Mouse (Mus musculus) heart, adult 9 months (tissue): ENCODE measurements at regions not wholly inside any gene's neighbourhood (a gene's known extent, or its start where the extent isn't known, plus 50 kb on each side); places are given as distances from the start of the nearest gene placed in this dataset.
A peak's percentile ranks its signal among the peaks of the same experiment; 100 is the strongest.

Experiments used
- DNase-seq, 2 experiments: peaks; one replicate each; pipeline ENCODE4 v3.0.0; 2022; ENCODE audit warnings: low spot score in 2 of 2

DNA sequence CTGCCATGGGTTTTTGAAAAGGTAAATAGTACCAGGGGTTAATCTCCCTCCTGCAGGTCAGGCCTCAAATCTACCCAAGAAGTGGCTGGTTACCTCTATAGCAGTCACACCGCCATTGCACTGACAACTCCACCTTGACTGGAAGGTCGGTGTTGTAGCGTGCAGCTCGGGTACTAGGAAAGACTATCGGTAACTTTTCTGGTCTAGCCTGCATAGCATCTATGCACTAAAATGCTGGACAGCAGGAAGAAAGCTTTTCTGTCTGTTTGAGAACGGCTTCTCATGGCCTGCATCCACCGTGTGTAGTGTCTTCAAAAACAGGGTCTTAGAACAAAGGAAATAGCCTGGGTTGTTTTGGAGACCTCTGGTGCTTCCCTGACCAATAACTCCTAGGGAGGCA lies 88.8 kb downstream of the Bms1 start:
- DNase-seq = no peak

DNA sequence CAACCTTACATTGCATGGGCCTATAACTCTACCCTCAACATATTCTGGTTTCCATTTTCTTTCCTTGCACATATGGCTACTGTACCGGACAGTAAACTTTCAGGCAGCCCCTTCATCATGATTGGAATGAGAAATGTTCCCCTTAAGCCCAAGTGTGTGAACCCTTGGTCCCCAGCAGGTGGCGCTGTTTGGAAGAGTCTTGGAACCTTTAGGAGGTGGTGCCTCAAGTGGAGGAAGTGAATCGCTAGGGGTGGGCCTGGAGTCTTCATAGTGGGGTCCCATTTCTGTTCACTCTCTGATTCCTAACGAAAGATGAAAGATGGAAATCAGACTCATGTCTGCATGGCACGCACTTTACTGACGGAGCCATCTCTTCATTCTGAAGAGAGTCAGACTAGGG lies 91.8 kb downstream of the Bms1 start:
- DNase-seq = no peak

- peak; percentile 13 to 23 for DNase-seq
Measured at GRCm38 (mm10) chr6:118325681-118326080, 93.6 kb downstream of the Bms1 start.

GRCm38 (mm10) chr6:118324559-118324958 lies 94.7 kb downstream of the Bms1 start:
- DNase-seq = peak; percentile 85 to 88

DNA sequence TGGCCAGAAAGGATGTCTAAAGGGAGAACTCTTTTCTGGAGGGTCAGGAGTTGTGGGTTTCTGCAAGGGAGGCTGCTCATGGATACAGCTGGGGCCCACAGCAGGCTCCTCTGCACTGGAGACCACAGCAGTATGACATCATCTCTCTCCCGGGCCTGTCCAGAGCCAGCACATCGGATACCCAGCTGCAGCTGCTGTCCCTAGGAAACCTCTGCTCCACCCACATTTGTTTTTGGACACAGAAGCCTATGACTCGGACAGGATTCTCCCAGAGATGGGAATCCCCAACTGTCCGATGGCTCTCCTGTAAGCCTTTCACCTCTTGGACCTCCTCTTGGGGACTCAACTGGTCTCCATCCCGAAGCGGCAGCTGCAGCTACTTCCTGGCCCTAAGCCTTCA lies 96.2 kb downstream of the Bms1 start:
- peak; percentile 73 to 81 for DNase-seq

- peak in 1 of 2 experiments; percentile 10 for DNase-seq
Measured at GRCm38 (mm10) chr6:118322631-118323030, 96.6 kb downstream of the Bms1 start.

- no peak for DNase-seq
Measured at GRCm38 (mm10) chr6:118322061-118322460, 97.2 kb downstream of the Bms1 start.

GRCm38 (mm10) chr6:118320021-118320525 lies 99.2 kb downstream of the Bms1 start:
- DNase-seq = peak; percentile 51 to 56

DNA sequence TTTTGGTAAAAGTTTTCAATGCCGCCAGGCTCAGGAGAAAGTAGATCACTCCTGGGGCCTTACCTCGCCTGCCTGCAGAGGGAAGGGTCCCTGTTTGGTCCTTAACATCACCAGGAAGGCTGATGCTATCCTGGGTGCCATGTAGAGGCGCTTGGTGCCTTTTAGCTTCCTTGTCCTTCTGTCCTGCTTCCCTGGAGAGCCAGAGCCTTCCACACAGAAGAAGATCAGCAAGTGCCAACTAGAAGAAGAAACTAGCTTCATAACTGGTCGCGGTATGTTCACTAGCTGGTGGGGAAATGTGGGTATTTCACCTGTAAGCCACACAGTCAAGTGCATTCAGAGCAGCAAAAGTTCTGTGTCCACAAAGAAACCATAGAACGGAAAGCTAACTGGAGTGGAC lies 103.4 kb downstream of the Bms1 start:
- no peak for DNase-seq

DNA sequence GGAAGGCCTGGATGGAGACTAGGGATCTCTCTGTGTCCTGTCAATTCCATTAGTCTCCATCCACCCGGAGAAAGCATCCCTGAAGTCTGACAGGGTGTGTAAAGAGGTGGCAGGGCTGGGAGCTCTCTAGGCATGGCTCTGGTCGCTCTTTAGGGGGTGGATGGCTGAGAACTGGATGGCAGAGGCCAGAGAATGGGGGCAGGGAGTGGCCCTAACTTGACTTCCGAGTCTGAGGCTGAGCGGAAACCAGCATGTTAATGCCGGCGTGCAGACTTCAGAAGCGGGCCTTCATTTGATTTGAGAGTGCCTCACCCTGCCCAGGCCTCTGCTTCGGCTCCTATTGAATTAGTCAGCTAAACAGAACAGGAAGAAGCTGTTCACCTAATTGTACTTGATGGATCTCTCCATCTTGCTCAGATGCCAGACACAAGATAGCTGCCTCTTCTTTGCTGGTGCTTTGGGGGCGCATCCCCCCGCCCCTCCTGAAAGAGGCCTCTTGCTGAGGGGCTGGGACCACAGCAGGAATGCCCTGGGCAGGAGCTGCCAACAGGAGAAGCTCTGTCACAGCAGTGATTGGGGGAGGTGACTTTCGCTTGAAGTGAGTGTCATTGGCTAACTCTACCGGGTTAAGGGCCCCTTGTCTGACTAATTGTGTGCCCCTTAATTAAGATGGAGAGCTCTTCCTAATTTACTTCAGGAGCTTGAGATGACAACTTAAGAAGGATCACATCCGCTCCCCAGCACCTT lies 104.2 kb downstream of the Bms1 start:
- no peak for DNase-seq

- no peak for DNase-seq
Measured at GRCm38 (mm10) chr6:118311081-118311480, 108.2 kb downstream of the Bms1 start.

GRCm38 (mm10) chr6:118309923-118310322 lies 109.4 kb downstream of the Bms1 start:
- DNase-seq = peak; percentile 53 to 64

DNA sequence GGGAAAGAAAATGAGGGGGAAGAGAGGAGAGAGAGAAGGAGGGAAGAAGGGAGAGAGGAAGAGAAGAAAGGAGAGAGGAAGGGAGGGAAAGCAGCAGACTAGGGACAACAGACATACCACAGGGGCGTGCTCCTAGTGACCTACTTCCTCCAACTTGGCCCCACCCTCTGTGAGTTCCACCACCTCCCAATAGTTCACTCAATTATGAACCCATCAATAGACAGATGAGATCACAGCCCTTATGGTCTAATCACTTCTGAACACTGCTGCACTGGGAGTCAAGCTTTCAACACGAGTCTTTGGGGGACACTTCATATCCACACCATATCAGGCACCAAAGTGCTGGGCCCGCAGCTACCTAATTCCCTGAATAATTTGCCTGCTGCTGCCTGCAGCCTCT lies 110.7 kb downstream of the Bms1 start:
- DNase-seq = no peak

DNA sequence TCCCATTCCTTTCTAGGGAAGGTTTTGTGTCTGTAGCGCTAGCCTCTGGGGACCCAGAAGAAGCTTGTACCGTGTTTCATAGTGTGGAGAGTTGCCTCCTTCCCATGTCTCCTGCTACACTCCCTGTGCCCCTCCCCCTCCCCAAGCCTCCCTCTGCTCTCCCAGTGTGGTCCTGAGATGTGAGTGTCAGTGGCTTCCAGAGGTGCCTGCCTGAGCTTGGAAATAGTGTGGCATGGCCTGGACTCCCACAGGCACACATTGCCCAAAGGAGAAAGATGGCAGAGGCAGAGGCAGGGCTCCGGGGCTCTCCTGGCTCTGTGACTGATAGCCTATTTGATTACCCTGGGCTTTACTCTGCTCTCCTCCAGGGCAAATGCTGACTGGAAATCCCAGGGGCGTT lies 110.0 kb upstream of the Ret start:
- DNase-seq = no peak

DNA sequence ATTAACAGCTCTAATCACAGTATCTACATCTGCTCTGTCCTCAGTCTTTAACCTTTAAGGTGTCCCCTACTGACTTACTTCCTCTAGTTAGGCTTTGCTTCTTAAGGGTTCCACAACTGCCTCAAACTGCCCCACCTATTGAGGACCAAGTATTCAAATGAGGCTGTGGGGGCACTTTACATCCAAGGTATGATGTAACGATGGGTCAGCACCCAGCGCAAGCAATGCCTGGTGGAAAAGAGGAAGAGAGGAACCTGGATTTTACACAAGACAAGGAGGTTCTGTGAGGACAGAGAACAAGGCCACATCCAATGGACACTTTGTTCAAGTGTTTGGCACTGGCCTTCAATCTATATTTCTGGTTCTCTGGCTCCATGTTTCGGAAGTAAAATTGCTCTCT lies 107.7 kb upstream of the Ret start:
- no peak for DNase-seq

DNA sequence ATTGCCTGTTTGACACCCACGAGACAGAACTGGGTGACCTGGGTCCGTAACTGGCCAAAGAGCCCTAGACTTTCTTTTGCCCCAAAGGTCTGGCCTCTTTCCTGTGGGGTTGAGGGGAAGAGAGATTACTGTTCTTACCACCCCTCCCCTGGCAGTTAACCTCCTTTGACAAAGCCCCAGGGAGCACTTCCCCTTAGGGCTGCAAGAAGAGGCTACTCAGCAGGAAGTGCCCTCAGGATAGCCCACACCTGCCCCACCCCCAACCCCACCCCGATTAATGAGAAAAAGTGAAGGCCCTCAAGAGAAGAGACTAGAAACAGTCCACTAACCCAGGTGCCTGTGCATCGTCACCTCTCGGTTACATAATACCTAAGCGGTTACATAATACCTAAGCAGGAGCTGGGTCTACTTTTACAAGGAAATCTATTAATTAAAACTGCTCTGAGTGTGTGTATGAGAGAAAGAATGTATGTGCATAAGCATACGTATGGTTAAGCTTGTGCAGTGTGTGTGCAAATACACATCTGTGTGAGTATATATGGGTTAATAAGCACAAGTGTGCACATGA lies 105.3 kb upstream of the Ret start:
- no peak for DNase-seq

- DNase-seq = no peak
Measured at GRCm38 (mm10) chr6:118301880-118302782, 104.6 kb upstream of the Ret start.

- DNase-seq = no peak
Measured at GRCm38 (mm10) chr6:118300781-118301180, 103.3 kb upstream of the Ret start.

- no peak for DNase-seq
Measured at GRCm38 (mm10) chr6:118297576-118297975, 100.1 kb upstream of the Ret start.

DNA sequence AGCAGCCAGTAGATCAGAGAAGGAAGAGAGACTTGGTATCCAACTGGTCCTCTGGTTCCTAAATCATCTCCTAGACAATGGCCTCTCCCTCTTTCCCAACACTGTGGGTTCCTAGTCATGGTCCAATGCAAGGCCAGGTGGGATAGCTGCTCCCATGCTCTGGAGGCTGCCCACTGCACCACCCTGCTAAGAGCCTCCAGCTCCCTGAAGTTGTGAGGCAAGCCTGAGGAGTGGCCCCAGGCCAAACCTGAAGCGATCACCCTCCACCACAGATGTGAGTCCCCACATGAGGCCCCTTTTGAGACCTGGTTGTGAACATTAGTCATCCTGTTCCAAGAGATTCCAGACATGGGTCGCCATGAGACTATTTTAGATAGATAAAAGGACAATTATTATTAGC lies 96.5 kb upstream of the Ret start:
- no peak for DNase-seq

DNA sequence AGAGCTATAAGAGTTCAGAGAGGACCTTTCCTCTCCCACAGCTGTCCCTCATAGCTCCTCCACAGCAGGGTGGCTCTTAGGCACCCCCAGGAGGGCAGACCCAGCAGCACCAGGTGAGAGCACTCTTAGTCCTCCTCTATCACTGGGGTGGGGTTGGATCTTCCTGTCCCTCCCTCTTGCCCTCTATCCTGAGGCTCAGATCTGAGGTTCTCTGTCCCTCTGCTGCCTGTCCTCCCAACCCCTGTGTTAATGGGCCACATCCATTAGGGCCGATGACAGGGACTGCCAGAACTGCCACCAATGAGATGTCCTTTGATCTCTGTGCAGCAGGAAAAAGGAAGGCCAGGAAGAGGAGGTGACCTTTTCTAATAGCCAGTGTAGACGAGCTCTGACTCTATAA lies 95.4 kb upstream of the Ret start:
- no peak for DNase-seq

DNA sequence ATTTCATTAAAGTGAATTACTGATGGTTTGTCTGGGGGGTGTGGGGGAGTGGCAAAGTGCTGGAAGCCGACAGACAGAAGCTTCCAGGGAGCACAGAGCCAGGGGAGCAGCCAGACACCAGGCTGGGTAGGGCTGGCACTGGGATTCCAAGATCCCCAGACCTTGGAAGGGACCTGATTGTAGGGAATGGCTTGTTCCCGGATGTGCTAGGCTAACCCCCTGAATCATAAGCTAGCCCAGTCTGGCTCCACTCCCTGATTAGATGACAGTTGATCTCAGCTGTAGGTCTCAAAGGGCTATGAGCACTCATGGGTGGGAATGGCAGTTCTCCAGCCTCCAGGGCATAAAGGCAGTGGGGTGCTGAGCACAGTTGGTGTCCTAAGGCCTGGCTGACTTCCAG lies 94.8 kb upstream of the Ret start:
- DNase-seq = no peak
